Mouse (Mus musculus) erythroblast, embryonic 14.5 days (primary cell): ENCODE measurements around the gene Ptprd.

Source experiments
- GATA1 ChIP-seq: IDR thresholded peaks from 2 replicates; pipeline ENCODE4 v1.6.1; 2012; ENCODE audit warnings: low read length, inconsistent platforms, mixed read lengths
- TAL1 ChIP-seq: IDR thresholded peaks from 3 replicates; pipeline ENCODE4 v1.6.1; 2012; ENCODE audit warnings: low read length, inconsistent platforms, mixed read lengths

DNA sequence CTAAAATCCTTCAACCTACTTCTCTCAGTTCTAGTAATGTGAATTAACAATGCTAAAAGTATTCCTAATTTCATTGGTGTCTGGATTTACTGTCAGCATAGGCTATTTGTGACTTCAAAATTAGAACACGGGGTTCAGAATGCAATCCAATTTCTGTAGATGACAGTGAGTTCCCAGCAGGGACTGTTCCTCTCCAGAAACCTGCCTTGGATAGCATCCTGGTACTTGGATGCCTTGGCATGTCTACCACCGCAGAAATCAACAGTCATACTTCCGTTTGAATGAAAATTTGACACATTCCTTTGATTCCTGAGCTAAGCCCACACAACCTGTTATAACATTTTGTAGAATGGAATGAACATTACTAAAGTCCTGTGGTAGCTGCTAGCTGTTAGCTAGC is 2018.3 kb downstream of the Ptprd start:
- no peak for TF ChIP-seq TAL1
- no peak for TF ChIP-seq GATA1
